Mouse (Mus musculus): Measurements from ENCODE around the gene Cetn4.

Gene Cetn4

DNA sequence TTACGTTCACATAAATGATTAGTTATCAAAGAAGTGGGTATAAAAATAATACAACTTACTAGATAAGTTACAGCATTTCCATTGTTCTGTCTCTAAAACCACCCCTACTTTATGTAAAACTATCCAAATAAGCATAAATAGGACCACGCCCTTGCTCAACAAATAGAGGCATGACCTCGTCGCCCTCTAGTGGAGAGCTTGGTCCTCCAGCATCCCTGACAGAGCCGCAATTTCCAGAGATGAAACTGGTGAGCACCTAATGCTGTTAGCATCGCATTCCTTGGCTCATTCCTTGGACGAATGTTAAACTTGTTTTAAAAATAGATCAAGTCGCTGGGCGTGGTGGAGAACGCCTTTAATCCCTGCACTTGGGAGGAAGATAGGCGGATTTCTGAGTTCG lies 9.8 kb downstream of the Cetn4 start:
- DNase-seq (ENCODE audit: low spot score in 2 of 2), result peak; percentile 34 to 75

DNA sequence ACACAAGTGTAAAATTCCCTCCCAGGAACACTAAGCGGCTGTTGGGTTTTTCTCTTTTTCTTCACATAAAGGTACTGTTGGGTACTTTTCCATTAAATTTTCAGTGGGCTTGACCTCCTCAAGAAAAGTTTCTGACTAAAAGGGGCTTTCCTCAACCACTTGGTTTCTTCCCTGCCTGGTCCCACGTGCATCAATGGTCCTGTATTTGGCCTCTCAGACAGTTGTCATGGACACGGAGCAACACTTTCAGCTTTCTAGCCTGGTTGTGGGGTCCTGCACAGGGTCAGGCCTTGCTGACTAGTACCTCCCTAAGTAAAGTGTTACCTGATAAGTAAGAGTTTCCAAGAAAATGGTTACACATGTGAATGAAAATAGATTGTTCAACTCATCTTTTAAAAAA lies 13.0 kb downstream of the Cetn4 start:
- DNase-seq (ENCODE audit: low spot score in 2 of 2), result no peak

DNA sequence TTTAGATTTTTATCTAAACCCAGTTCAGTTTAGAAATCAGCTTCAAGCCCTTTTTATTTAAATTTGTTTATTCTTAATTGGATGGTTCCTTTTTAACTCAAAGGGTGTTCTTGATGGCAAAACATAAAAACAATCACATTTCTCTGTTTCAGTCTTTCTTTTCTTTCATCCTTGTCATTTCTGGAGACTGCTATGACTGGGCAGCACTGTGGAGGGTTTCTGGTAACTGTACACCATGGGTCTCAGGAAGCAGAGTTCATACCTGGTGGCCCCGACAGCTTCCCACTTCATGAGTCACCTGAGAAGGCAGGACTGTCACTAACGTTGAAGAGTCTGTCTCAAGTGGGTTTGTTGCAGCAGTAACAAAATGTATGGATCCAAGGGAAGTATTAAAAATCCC lies 19.9 kb downstream of the Cetn4 start:
- DNase-seq (ENCODE audit: low spot score in 2 of 2), result no peak

DNA sequence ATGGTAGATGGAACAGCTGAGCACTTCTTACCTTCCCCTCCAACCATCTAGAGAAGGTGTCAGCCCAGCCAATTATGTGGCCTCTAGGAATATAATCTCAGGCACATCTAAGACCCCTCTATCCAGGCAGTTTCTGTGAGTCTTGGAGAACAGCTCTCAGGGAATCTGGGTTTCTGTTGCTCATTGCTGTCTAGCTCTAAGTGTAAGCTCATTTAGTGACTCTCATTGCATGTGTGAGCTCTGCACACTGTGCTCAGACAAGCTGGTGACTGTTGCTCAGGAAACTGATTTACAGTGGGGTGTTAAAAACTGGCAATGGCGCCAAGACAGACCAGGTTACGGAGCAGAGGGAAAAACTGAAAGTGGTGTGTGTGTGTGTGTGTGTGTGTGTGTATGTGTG lies 20.6 kb downstream of the Cetn4 start:
- no peak for DNase-seq (ENCODE audit: low spot score in 2 of 2)

DNA sequence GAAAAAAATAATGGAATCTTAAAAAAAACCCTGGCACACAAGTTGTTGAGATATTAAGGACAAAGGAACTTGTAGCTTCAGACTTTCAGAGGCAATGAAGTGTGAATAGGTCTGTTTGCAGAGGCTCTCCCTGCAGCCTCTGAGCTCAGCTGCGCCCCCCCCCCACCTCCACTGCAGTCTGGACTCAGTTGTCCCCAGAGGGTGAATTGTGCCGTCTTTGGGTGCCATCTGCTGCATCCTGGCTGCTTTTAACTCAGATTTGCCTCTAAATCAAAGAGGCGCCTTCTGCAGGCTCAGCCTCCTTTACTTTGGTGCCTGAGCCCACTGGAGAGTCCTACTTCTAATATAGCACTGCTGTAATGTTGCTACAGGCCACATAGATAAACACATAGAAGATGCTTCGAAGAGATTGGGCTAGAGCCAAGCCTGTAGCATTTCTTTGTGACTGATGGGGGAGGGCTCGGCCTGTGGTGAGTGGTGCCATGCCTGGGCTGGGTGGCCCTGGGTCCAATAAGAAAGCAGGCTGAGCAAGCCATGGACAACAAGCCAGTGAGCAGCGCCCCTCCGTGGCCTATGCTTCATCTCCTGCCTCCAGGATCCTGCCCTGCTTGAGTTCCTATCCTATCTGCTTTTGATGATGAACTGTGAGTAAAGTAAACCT lies 21.5 kb downstream of the Cetn4 start:
- DNase-seq (ENCODE audit: low spot score in 2 of 2), result no peak

DNA sequence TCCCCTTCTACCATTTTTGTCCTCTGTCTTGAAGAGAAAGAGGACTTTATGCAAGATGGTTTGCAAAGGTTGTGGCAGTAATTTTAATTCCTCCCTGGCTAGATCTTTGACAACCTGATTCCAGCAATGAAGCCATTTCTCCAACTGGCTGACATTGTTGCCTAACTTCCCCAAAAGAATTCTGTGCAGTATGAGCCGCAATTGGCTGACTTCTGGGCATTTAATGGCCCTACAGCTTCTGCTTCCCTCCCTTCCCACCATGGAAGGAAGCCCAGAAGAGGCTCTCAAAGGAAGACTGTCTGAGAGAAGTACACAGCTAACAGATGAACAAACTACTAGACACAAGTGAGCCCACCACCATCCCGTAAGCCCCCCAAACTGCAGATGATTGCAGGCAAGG lies 23.3 kb downstream of the Cetn4 start:
- no peak for DNase-seq (ENCODE audit: low spot score in 2 of 2)

DNA sequence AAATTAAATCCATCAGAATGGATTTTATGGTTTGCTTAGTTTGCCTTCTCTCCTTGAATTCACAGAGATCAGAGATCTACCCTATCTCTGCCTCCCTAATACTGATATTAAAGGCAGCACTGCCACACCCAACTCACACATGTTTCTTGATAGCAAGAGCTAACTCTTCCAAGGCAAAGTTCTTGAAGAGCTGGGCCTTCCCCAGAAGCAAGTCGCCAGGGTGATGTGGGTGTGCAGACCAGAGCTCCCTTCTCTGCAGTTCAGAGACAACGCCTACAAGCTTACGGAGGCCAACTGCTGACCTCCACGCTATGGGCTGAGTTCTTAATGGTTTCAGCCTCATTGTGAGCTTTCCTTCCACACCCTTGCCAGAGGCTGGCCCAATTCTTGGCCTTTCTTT lies 29.3 kb downstream of the Cetn4 start:
- DNase-seq (ENCODE audit: low spot score in 2 of 2), result no peak

DNA sequence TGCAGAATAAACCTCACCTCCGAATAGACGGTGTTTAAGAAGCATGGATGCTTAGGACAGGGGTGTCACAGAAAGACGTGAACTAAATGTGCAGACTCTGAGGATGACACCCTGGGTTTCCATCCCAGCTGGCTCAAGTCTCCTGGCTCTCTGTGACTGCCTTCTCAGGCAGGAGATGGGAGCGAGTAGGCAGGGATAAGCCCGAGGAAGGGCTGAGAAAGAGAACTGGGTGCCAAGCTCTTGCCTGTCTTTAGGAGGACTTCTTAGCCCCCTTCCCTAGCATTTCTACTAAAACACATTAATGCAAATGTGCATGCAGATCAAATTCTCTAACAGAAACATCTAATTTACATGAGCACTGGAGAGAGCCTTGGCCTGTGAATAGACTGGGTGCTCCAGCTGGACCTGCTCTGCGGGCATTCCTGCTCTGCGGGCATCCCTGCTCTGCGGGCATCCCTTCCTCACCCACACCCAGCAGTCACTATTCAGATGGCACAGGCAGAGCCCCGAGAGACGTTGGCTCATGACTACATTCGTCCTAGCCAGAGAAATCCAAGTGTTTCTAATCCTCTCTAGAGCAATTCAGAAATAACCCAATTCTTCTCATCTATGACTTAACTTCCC lies 30.1 kb downstream of the Cetn4 start:
- DNase-seq (ENCODE audit: low spot score in 2 of 2), result no peak

DNA sequence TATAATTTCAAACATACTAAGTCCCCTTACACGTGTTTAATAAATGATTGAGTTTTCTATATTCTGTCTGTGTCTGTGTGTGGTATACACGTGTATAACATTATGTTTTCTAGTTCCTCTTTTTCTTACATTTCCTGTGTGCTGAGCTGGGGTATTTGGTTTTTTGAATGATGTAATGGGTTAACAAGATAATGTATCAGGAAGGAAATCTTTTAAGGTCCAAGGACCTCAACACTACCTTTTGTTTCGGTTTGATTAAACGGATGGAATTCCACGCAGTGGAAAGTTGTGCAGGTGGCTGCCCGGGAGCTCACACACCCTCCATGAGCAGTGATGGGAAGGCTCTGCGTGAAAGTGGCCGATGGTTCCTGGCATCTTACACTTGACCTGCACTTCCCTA lies 31.6 kb downstream of the Cetn4 start:
- peak in 1 of 2 experiments; percentile 19 for DNase-seq (ENCODE audit: low spot score in 2 of 2)

DNA sequence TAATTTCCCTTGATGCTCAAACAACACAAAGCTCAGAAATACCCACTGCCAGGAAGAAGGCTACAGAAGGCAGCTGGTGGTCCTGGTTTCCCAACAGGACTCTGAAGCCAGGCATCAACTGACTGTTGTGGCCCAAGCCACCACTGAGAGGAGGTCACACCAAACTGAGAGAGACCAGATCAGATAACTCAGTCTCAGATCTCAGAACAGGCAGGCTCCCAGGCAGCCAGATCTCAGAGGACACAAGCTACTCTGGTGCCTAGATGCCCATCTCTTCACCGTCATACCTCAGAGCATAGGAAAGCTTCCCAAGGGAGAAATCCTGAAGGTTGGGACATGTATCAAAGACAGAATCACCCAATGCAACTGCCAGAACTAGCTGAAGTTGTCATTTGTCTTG lies 32.3 kb downstream of the Cetn4 start:
- no peak for DNase-seq (ENCODE audit: low spot score in 2 of 2)

DNA sequence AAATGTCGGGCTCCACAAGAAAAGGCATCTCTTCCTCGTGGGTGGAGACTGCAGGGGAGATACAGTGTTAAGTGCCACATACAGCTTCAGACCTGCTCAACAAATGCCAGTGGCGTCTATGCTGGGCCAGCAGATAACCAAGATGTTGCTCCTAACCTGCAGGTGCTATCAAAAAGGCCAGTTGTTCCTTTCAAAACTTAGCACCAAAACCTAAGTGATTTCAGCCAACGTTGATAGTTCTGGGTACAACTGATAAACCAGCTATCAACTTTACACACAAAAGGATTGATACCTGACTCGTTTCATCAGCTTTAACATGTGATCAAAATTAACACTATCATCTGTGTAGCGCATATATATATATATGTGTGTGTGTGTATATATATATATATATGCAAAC lies 37.8 kb downstream of the Cetn4 start:
- DNase-seq (ENCODE audit: low spot score in 2 of 2), result no peak

DNA sequence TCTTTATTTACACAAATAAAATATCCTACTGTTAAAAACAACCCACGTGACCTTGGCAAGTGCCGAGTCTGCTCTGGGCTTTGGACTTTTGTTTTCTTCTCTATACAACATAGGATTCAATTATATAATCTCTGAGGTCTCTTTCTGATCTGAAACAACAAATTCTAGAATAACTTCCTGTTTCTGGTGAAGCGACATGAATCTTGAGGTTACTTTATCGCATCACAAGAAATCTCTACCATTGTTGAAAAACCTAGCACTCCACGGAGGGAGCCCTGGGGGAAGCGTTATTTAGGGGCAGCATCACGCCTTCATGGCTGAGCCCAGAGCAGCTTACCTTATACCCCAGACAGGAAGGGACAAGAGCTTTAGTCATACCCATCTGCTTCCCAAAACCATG lies 39.4 kb downstream of the Cetn4 start:
- DNase-seq (ENCODE audit: low spot score in 2 of 2), result no peak

DNA sequence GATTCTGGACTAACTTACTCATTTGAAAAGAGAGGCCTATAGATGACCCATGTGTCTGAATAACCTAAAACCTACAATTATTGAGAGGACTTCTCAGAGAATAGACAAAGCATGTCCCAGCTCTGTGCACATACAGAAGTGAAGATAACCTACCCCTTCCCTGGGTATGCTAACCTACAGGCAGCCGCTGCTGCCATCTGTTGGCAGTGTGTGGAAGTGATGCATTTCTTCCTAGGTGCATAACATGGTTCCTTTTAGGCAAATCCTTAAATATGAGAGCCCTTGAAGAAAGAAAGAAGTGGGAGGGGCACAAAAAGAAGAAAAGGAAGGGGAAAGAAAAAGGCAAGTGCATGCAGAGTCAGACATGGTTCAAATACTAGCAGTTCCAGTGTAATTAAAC lies 41.3 kb downstream of the Cetn4 start:
- peak; percentile 22 to 71 for DNase-seq (ENCODE audit: low spot score in 2 of 2)

DNA sequence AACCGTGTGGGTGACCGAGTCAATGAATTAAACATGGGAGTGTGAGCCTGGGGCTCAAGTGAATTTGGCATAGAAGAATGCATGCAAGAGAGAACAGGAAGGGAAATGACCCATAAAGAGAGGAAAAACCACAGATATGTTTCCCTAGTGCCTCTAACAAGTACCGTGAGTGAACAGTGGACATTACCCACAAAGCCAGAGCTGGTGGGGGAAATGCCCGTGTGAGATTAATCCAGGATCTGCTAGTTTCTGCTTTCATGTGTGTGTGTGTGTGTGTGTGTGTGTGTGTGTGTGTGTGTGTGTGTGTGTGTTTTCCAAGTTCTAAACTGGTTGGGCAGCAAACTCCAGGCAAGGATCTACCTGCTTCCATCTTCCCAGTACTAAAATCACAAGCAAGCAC lies 42.6 kb downstream of the Cetn4 start:
- DNase-seq (ENCODE audit: low spot score in 2 of 2), result no peak

DNA sequence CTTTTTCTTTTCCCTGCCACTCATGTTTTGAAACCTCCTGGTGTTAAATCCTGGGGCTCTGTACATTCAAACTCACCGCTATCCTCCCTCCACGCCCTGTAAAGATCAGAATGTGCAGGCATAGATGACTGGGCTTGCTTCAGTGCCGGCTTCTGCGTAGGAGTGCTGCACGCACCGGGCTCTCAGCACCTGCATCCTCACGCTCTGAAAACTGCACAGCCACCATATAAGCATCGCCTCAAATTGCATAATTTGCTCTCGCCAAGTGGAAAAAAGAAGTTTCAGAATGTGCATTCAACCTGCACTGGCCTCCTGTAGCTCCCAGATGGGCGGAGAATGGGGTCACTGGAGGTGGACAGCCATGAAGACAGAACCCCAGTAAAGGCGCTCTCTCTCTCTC lies 44.2 kb downstream of the Cetn4 start:
- DNase-seq (ENCODE audit: low spot score in 2 of 2), result no peak

DNA sequence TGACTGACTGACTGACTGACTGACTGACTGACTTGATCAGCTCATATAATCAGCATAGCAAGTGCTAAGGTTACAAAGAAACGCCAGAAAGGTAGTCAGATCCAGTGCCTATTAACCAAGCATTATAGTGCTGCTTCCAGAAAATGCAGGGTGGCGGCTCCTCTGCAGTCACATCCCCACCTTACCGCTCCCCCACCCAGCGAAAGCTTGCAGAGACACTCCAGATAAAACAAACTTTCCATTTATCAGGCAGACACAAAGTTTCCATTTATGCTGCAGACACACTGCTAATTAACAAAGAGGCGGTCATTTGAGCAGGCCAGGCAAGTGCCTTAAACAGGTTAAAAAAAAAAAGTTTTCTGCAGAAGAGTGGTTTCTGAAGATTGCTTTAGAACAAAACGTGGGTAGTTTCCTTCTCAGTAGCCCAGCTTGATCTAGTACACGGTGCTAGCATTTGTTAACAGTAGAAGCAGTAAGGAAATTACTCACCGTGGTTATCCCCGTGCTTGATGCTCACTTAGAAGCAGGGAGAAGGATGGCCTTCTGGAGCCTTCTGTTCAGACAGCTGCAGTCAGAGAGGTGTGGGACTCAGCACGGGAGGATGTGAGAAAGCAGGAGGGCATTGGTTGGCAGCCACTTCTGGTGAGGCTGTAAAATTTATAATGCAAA lies 53.0 kb downstream of the Cetn4 start:
- DNase-seq (ENCODE audit: low spot score in 2 of 2), result no peak

DNA sequence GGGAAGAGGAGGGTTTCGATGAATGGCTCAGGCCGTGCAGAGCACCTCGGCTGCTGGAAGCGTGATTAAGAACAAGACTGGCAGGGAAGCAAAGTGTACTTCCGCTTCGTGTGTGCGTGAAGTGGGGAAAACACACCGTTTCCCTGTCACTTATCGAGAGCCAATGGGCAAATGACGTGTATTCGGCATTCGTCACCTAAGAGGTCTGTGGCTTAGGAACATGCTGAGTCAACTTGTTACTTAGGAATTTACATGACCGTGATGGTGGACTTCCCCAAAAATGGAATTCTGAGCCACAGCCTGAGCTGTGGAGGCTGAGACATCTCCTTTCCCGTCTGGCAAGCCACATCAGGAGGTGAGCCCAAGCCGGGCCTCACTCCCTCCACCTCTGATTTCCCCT lies 54.7 kb downstream of the Cetn4 start:
- no peak for DNase-seq (ENCODE audit: low spot score in 2 of 2)
